Mouse (Mus musculus) kidney, postnatal 0 days (tissue): ENCODE data around the gene Bbs9. TPM values are rescaled to one million over a fixed set of nuclear protein-coding genes. Genes with fewer than 3 reads are reported as not detected.

Source experiments
- ATAC-seq: fragments of 200-750 bp; cut with Nextera tagmentation; replicated peaks from 2 replicates; pipeline ENCODE4 v1.8.0; 2017; ENCODE audit warnings: low read depth, moderate number of reproducible peaks, moderate TSS enrichment, moderate library complexity; ENCODE audit not compliant: low FRiP score
- DNase-seq: peaks from one replicate; pipeline ENCODE4 v3.0.0-alpha.2; 2016; ENCODE audit warnings: low spot score
- H3K27ac ChIP-seq: fragments of 300-500 bp; sonication (generic); 2 replicates; pipeline ENCODE4 v1.5.1; 2014; ENCODE audit warnings: mild to moderate bottlenecking
- H3K27me3 ChIP-seq: fragments of 300-500 bp; sonication (generic); 2 replicates; pipeline ENCODE4 v1.6.1; 2014; ENCODE audit warnings: low read length, mixed read lengths; ENCODE audit not compliant: insufficient read depth
- H3K36me3 ChIP-seq: fragments of 300-500 bp; sonication (generic); 2 replicates; pipeline ENCODE4 v1.6.1; 2014; ENCODE audit warnings: low read length, mixed read lengths; ENCODE audit not compliant: insufficient read depth
- H3K4me1 ChIP-seq: fragments of 300-500 bp; sonication (generic); replicated peaks from 2 replicates; pipeline ENCODE4 v1.6.1; 2014; ENCODE audit warnings: antibody characterized with exemption, low read length, mixed read lengths; ENCODE audit not compliant: insufficient read depth
- H3K4me2 ChIP-seq: fragments of 300-500 bp; sonication (generic); 2 replicates; pipeline ENCODE4 v1.6.1; 2014; ENCODE audit warnings: mild to moderate bottlenecking, low read length, moderate library complexity, mixed read lengths
- H3K4me3 ChIP-seq: fragments of 300-500 bp; sonication (generic); replicated peaks from 2 replicates; pipeline ENCODE4 v1.5.1; 2014; ENCODE audit warnings: low read depth, low read length
- H3K9ac ChIP-seq: fragments of 300-500 bp; sonication (generic); 2 replicates; pipeline ENCODE4 v1.6.1; 2014; ENCODE audit warnings: low read depth, low read length
- H3K9me3 ChIP-seq: fragments of 300-500 bp; sonication (generic); replicated peaks from 2 replicates; pipeline ENCODE4 v1.6.1; 2016; ENCODE audit warnings: low read length, inconsistent platforms, mixed read lengths
- CTCF ChIP-seq: IDR thresholded peaks from 2 replicates; pipeline ENCODE4 v1.5.1; 2016; ENCODE audit warnings: antibody characterized with exemption, low read depth, mild to moderate bottlenecking, moderate library complexity
- WGBS: fragments of 180-500 bp; shearing (Covaris S2); extraction: QIAGEN DNeasy Blood & Tissue Kit; methylation state at CpG from one replicate; pipeline ENCODE4 v1.1.7; 2014; 5-methylcytosine and 5-hydroxymethylcytosine counted together
- polyA plus RNA-seq: library from polyadenylated mRNA; unstranded; fragments of >200 nt; fragmentation: Nextera tagmentation; extraction: Ambion mirVana; gene quantifications from 2 replicates; pipeline ENCODE4 v1.2.1, GENCODE M21; 2015

Bbs9 gene
- polyA plus RNA-seq, 1 experiment from 2014 or later = 10.1 TPM

- H3K4me2 ChIP-seq = no peak overlapping the region
- DNase-seq = no peak
- H3K4me1 ChIP-seq = no peaks in the 10 kb centered on the region
- 82% methylated on average over 8 of the region's 8 CpGs for whole genome bisulfite sequencing
- no peak overlapping the region for H3K4me3 ChIP-seq
- H3K27ac ChIP-seq = no peak overlapping the region
- no peaks in the 10 kb centered on the region for H3K36me3 ChIP-seq
- no peak for TF ChIP-seq CTCF
- no peaks in the 10 kb centered on the region for H3K27me3 ChIP-seq
- no peak overlapping the region for H3K9ac ChIP-seq
- ATAC-seq = no peak
- H3K9me3 ChIP-seq = no peaks in the 10 kb centered on the region
These were observed 259.9 kb downstream of the Bbs9 start for GRCm38 (mm10) chr9:22735385-22735784.

DNA sequence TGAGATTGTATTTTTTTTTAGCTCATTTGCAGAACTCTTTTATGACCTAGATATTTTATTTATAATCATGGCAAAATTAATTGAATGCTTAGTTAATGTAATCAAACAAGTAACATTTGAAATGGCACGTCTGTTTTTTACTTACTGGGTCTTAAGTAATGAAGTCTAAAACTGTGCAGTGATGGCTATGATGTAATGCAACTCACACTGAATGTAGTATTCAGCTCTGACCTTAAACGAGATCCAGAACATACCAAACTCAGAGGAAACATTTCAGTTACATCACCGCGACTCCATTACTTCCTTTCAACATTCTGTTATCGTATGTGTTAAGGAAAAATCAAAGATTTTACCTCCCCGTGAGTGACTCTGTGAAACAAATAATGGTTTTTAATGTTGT lies 262.4 kb downstream of the Bbs9 start:
- Histone ChIP-seq H3K4me3 (no peak overlapping the region), H3K4me2 (no peak overlapping the region), H3K9me3 (no peaks in the 10 kb centered on the region), H3K27ac (no peak overlapping the region), H3K9ac (no peak overlapping the region), H3K4me1 (no peaks in the 10 kb centered on the region), H3K27me3 (no peaks in the 10 kb centered on the region), H3K36me3 (no peaks in the 10 kb centered on the region)
- no peak for ATAC-seq
- no peak for DNase-seq
- 80% methylated on average over 6 of the region's 6 CpGs for WGBS
- TF ChIP-seq CTCF = no peak

DNA sequence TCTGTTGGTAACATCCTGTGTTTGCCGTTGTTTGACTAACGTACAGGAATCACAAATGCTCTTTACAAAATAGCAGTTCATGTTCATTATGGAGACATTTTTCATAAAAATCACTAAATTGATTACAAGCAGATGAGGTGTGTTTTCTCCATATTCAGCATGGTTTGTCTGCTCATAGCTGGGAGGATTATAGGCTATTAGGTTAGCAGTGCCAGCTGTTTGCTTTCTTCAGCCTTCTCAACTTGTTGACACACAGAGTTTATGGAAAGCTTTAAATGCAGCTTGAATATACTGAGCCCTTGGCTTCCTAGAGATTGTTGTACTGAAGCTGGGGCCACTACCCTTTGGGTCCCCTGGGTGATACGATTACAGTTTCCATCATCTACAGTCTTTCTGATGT lies 263.3 kb downstream of the Bbs9 start:
- H3K9ac ChIP-seq = no peak overlapping the region
- 94% methylated on average over 3 of the region's 3 CpGs for WGBS
- H3K9me3 ChIP-seq = no peaks in the 10 kb centered on the region
- ATAC-seq (no peak), DNase-seq (no peak)
- no peaks in the 10 kb centered on the region for H3K36me3 ChIP-seq
- no peaks in the 10 kb centered on the region for H3K27me3 ChIP-seq
- no peak overlapping the region for H3K27ac ChIP-seq
- H3K4me3 ChIP-seq = no peak overlapping the region
- H3K4me1 ChIP-seq = no peaks in the 10 kb centered on the region
- no peak overlapping the region for H3K4me2 ChIP-seq
- TF ChIP-seq CTCF = no peak

GRCm38 (mm10) chr9:22741967-22742366 lies 266.5 kb downstream of the Bbs9 start:
- Histone ChIP-seq H3K4me1 (no peaks in the 10 kb centered on the region), H3K27ac (no peak overlapping the region), H3K9me3 (no peaks in the 10 kb centered on the region), H3K4me3 (no peak overlapping the region), H3K4me2 (no peak overlapping the region), H3K27me3 (no peaks in the 10 kb centered on the region), H3K36me3 (no peaks in the 10 kb centered on the region), H3K9ac (no peak overlapping the region)
- DNase-seq = no peak
- no peak for TF ChIP-seq CTCF
- 95% methylated on average over 1 of the region's 1 CpGs for whole genome bisulfite sequencing
- ATAC-seq = no peak

DNA sequence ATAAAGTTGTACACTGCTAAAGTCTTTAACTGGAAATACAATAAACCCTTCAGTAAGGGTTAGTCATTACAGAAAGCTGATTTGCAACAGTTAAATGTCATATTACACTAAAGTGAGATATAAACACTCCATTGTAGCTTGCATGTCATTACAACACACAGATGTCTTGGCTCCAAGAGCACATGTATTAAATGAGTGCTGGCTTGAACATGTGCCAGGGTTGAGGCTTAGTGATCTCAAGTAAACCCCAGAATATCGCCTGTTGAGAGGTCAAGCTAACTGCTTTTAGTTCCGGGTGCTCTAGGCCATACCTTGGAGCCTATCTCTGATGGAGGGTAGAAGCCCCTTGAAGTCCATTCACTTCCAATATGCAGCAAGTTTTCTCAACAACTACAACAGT lies 273.1 kb downstream of the Bbs9 start:
- ATAC-seq = no peak
- H3K27ac ChIP-seq = no peak overlapping the region
- TF ChIP-seq CTCF = no peak
- H3K36me3 ChIP-seq = no peaks in the 10 kb centered on the region
- no peak for DNase-seq
- H3K27me3 ChIP-seq = no peaks in the 10 kb centered on the region
- H3K4me2 ChIP-seq = no peak overlapping the region
- H3K9ac ChIP-seq = no peak overlapping the region
- no peaks in the 10 kb centered on the region for H3K9me3 ChIP-seq
- no peaks in the 10 kb centered on the region for H3K4me1 ChIP-seq
- 77% methylated on average over 2 of the region's 2 CpGs for WGBS
- H3K4me3 ChIP-seq = no peak overlapping the region

DNA sequence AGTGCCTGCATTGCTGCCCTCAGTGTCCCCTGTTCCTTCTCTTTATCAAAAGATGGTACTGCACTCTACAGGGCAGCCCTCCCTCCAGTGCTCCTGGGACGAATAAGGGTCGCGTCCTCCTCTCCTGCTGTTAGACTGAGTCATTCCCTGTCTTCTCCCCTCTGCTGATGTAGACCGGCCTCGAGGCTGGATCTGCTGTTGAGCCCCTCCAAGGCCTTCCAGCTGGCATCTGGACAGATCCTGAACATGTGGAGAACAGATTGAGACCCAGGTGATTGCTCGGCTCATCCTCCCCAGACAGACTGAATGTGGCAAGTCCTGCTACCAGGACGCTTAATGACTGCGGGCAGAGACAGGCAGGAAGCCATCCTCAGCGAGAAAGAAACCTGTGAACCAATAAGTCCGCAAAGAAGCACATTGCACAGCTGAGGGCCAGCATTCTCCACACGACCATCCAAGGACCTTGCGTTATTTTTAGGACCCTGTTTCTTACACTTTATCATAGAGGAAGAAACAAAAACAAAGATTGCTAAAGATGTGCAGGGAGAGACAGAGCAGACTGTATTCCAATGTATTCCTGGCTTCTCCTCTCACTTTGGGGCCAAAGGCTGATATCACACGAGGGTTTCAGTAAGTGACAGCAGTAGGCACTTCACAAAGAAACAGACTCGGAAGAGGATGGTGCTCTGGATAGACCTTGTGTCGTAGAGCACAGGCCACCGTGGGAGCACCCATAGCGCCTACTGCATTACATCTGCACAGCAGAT lies 275.4 kb downstream of the Bbs9 start:
- Histone ChIP-seq H3K4me2 (no peak overlapping the region), H3K4me1 (no peaks in the 10 kb centered on the region), H3K4me3 (no peak overlapping the region), H3K36me3 (no peaks in the 10 kb centered on the region), H3K9ac (no peak overlapping the region), H3K27me3 (no peaks in the 10 kb centered on the region), H3K27ac (no peak overlapping the region), H3K9me3 (no peaks in the 10 kb centered on the region)
- no peak for TF ChIP-seq CTCF
- ATAC-seq (no peak), DNase-seq (no peak)
- 75% methylated on average over 17 of the region's 17 CpGs for WGBS

- no peak overlapping the region for H3K27ac ChIP-seq
- H3K4me3 ChIP-seq = no peak overlapping the region
- H3K4me1 ChIP-seq = no peaks in the 10 kb centered on the region
- DNase-seq (no peak), ATAC-seq (no peak)
- no peaks in the 10 kb centered on the region for H3K27me3 ChIP-seq
- H3K36me3 ChIP-seq = no peaks in the 10 kb centered on the region
- H3K4me2 ChIP-seq = no peak overlapping the region
- no peaks in the 10 kb centered on the region for H3K9me3 ChIP-seq
- no peak for TF ChIP-seq CTCF
- H3K9ac ChIP-seq = no peak overlapping the region
These were observed 276.0 kb downstream of the Bbs9 start for GRCm38 (mm10) chr9:22751546-22751929.
